Mouse (Mus musculus) MEL (cell line): Measurements from ENCODE around the gene Tmem203. TPM values are rescaled to one million over a fixed set of nuclear protein-coding genes. Genes with fewer than 3 reads are reported as not detected.

Experiments
- DNase-seq: peaks from one replicate; pipeline ENCODE4 v3.0.0; 2011; ENCODE audit warnings: low read depth, low spot score
- H3K27ac ChIP-seq: 2 replicates; pipeline ENCODE4 v1.5.1; 2012; ENCODE audit warnings: low read depth, mild to moderate bottlenecking, control low read depth, low read length, moderate library complexity; ENCODE audit not compliant: control insufficient read depth
- H3K27me3 ChIP-seq, 2 experiments: fragments of 150-350 bp in 1 of 2; sonication (generic) in 1 of 2; 2 replicates each; pipeline ENCODE4 v1.6.1; 2012; ENCODE audit warnings: low read length in 2 of 2, mild to moderate bottlenecking in 2 of 2, improper control_type of control experiment in 1 of 2, moderate library complexity in 1 of 2; ENCODE audit not compliant: insufficient read depth in 2 of 2, control insufficient read depth in 1 of 2
- H3K36me3 ChIP-seq, 2 experiments: 2 replicates each; pipeline ENCODE4 v1.6.1; 2012 to 2014; ENCODE audit warnings: low read length in 2 of 2, improper control_type of control experiment in 1 of 2, inconsistent platforms in 1 of 2, mild to moderate bottlenecking in 1 of 2; ENCODE audit not compliant: insufficient read depth in 2 of 2, control insufficient read depth in 1 of 2
- H3K4me1 ChIP-seq, 2 experiments: fragments of 150-350 bp in 1 of 2; sonication (generic) in 1 of 2; 2 replicates each; pipeline ENCODE4 v1.6.1; 2012; ENCODE audit warnings: low read length in 2 of 2, improper control_type of control experiment in 1 of 2, mild to moderate bottlenecking in 1 of 2; ENCODE audit not compliant: insufficient read depth in 2 of 2, control insufficient read depth in 1 of 2
- H3K4me3 ChIP-seq, 2 experiments: fragments of 150-350 bp in 1 of 2; sonication (generic) in 1 of 2; 2 replicates each; pipeline ENCODE4 v1.5.1; 2012; ENCODE audit warnings: low read depth in 2 of 2, low read length in 2 of 2, mild to moderate bottlenecking in 2 of 2, moderate library complexity in 2 of 2, control low read depth in 1 of 2, improper control_type of control experiment in 1 of 2; ENCODE audit not compliant: control insufficient read depth in 1 of 2, insufficient read depth in 1 of 2
- H3K79me2 ChIP-seq: 2 replicates; pipeline ENCODE4 v1.6.1; 2012; ENCODE audit warnings: mild to moderate bottlenecking, low read length, moderate library complexity; ENCODE audit not compliant: control insufficient read depth, poor library complexity, insufficient read depth
- H3K9ac ChIP-seq: 2 replicates; pipeline ENCODE4 v1.6.1; 2012; ENCODE audit warnings: low read depth, mild to moderate bottlenecking, control low read depth, low read length, moderate library complexity; ENCODE audit not compliant: control insufficient read depth, poor library complexity, severe bottlenecking
- H3K9me3 ChIP-seq: fragments of 150-350 bp; sonication (generic); replicated peaks from 2 replicates; pipeline ENCODE4 v1.6.1; 2012; ENCODE audit warnings: mild to moderate bottlenecking, low read length, improper control_type of control experiment, moderate library complexity; ENCODE audit not compliant: insufficient read depth
- BHLHE40 ChIP-seq: IDR thresholded peaks from 2 replicates; pipeline ENCODE4 v1.6.1; 2012; ENCODE audit warnings: low read depth, mild to moderate bottlenecking, inconsistent platforms, low read length, improper control_type of control experiment, borderline replicate concordance
- CHD1 ChIP-seq: IDR thresholded peaks from 2 replicates; pipeline ENCODE4 v1.6.1; 2012; ENCODE audit warnings: low read depth, mild to moderate bottlenecking, inconsistent platforms, low read length, improper control_type of control experiment
- CHD2 ChIP-seq: IDR thresholded peaks from 2 replicates; pipeline ENCODE4 v1.6.1; 2011; ENCODE audit warnings: low read length, improper control_type of control experiment
- E2F4 ChIP-seq: IDR thresholded peaks from 2 replicates; pipeline ENCODE4 v1.6.1; 2011; ENCODE audit warnings: low read depth, low read length, improper control_type of control experiment, borderline replicate concordance
- ETS1 ChIP-seq: IDR thresholded peaks from 2 replicates; pipeline ENCODE4 v1.6.1; 2012; ENCODE audit warnings: low read depth, mild to moderate bottlenecking, inconsistent platforms, low read length, improper control_type of control experiment, moderate library complexity
- GABPA ChIP-seq: IDR thresholded peaks from 2 replicates; pipeline ENCODE4 v1.6.1; 2012; ENCODE audit warnings: low read depth, mild to moderate bottlenecking, inconsistent platforms, low read length, improper control_type of control experiment, moderate library complexity
- JUND ChIP-seq: IDR thresholded peaks from 2 replicates; pipeline ENCODE4 v1.6.1; 2011; ENCODE audit warnings: low read depth, mild to moderate bottlenecking, improper control_type of control experiment, low read length
- KAT2A ChIP-seq: conservative IDR thresholded peaks from 2 replicates; pipeline ENCODE4 v1.6.1; 2012; ENCODE audit warnings: low read depth, low read length, improper control_type of control experiment, inconsistent platforms
- MAFK ChIP-seq: IDR thresholded peaks from 2 replicates; pipeline ENCODE4 v1.6.1; 2011; ENCODE audit warnings: low read depth, mild to moderate bottlenecking, low read length, improper control_type of control experiment, borderline replicate concordance
- MEF2A ChIP-seq: IDR thresholded peaks from 2 replicates; pipeline ENCODE4 v1.6.1; 2014; ENCODE audit warnings: low read depth, mild to moderate bottlenecking, inconsistent platforms, low read length, improper control_type of control experiment; ENCODE audit not compliant: poor library complexity, insufficient replicate concordance, severe bottlenecking; ENCODE audit errors: extremely low read depth
- MXI1 ChIP-seq: IDR thresholded peaks from 2 replicates; pipeline ENCODE4 v1.6.1; 2011; ENCODE audit warnings: mild to moderate bottlenecking, low read depth, low read length, improper control_type of control experiment
- MYC ChIP-seq: IDR thresholded peaks from 2 replicates; pipeline ENCODE4 v1.6.1; 2011; ENCODE audit warnings: low read depth, mild to moderate bottlenecking, low read length, improper control_type of control experiment, moderate library complexity
- NELFE ChIP-seq: IDR thresholded peaks from 2 replicates; pipeline ENCODE4 v1.6.1; 2011; ENCODE audit warnings: low read depth, low read length, improper control_type of control experiment
- POLR2A ChIP-seq, 2 experiments: IDR thresholded peaks; 2 replicates each; pipeline ENCODE4 v1.6.1; 2011 to 2012; ENCODE audit warnings: low read length in 2 of 2, mild to moderate bottlenecking in 2 of 2, control low read depth in 1 of 2, improper control_type of control experiment in 1 of 2, low read depth in 1 of 2, moderate library complexity in 1 of 2; ENCODE audit not compliant: control insufficient read depth in 1 of 2, insufficient read depth in 1 of 2, poor library complexity in 1 of 2
- POLR2AphosphoS2 ChIP-seq: IDR thresholded peaks from 2 replicates; pipeline ENCODE4 v1.6.1; 2011; ENCODE audit warnings: low read length, improper control_type of control experiment
- POLR2AphosphoS5 ChIP-seq: IDR thresholded peaks from 2 replicates; pipeline ENCODE4 v1.6.1; 2012; ENCODE audit warnings: low read depth, borderline replicate concordance, mild to moderate bottlenecking, inconsistent platforms, low read length, moderate library complexity, mixed read lengths
- RAD21 ChIP-seq: IDR thresholded peaks from 2 replicates; pipeline ENCODE4 v1.6.1; 2011; ENCODE audit warnings: mild to moderate bottlenecking, low read depth, low read length, improper control_type of control experiment
- SMC3 ChIP-seq: IDR thresholded peaks from 2 replicates; pipeline ENCODE4 v1.6.1; 2011; ENCODE audit warnings: low read depth, low read length, improper control_type of control experiment
- TAL1 ChIP-seq: IDR thresholded peaks from 2 replicates; pipeline ENCODE4 v1.6.1; 2012; ENCODE audit warnings: mild to moderate bottlenecking, inconsistent platforms, low read length, moderate library complexity, mixed read lengths
- USF1 ChIP-seq: IDR thresholded peaks from 2 replicates; pipeline ENCODE4 v1.6.1; 2014; ENCODE audit warnings: low read depth, mild to moderate bottlenecking, inconsistent platforms, low read length, improper control_type of control experiment, moderate library complexity
- polyA plus RNA-seq, 2 experiments: library from polyadenylated mRNA; stranded (reverse) in 1 of 2; unstranded in 1 of 2; fragments of >175 nt in 1 of 2; fragments of >200 nt in 1 of 2; gene quantifications; 2 replicates each; pipeline versions ENCODE4 v1.2.1 to v1.2.4; 2012; ENCODE audit warnings: low replicate concordance in 2 of 2, low read depth in 1 of 2; ENCODE audit not compliant: insufficient read length in 2 of 2, insufficient read depth in 1 of 2, missing spikeins in 1 of 2
- total RNA-seq: library from RNA; depleted of rRNA; stranded (reverse); fragments of 300-350 nt; gene quantifications from 2 replicates; pipeline ENCODE4 v1.2.3, GENCODE M21; 2012

The Tmem203 gene
- total and polyA plus RNA-seq, 3 experiments = 8.4 to 17.0 TPM; not detected in 1

- no peak for DNase-seq
- H3K4me1 ChIP-seq = peaks cover 6 to 26% of the 10 kb centered on the region in 2 experiments
Measured at GRCm38 (mm10) chr2:25234551-25235220, 20.6 kb upstream of the Tmem203 start.

GRCm38 (mm10) chr2:25236614-25237013, 18.6 kb upstream of the Tmem203 start, which contains the start of gene Rnf224:
Gene Rnf224 (minus strand): TSS chr2:25236787.
- Histone ChIP-seq H3K9me3 (no peaks in the 10 kb centered on the region), H3K9ac (no peak within 1 kb of the TSS)

More at GRCm38 (mm10) chr2:25234551-25235220, 20.6 kb upstream of the Tmem203 start:
- Histone ChIP-seq H3K9me3 (no peaks in the 10 kb centered on the region), H3K79me2 (no peaks in the 10 kb centered on the region), H3K27ac (no peak overlapping the region)
- TF ChIP-seq BHLHE40 = no peak
- TF ChIP-seq, all 39 proteins: peak for 0
- Histone ChIP-seq H3K9ac (no peak overlapping the region), H3K36me3 (peaks cover 0 to 6% of the 10 kb centered on the region in 2 experiments; a peak in 2 of 4 replicates), H3K4me3 (no peak overlapping the region), H3K27me3 (no peaks in the 10 kb centered on the region)

GRCm38 (mm10) chr2:25237522-25237921, 17.7 kb upstream of the Tmem203 start:
- Histone ChIP-seq H3K36me3 (peaks cover 0 to 6% of the 10 kb centered on the region in 2 experiments; a peak in 2 of 4 replicates), H3K79me2 (no peaks in the 10 kb centered on the region; the same call in 1 of the 2 replicates), H3K4me1 (peaks cover 6 to 35% of the 10 kb centered on the region in 2 experiments), H3K9ac (no peak overlapping the region), H3K4me3 (no peak overlapping the region), H3K27me3 (no peaks in the 10 kb centered on the region), H3K27ac (no peak overlapping the region), H3K9me3 (no peaks in the 10 kb centered on the region)
- TF ChIP-seq MYC = no peak
- TF ChIP-seq GABPA = no peak
- no peak for TF ChIP-seq CHD2
- no peak for TF ChIP-seq POLR2AphosphoS5
- no peak for TF ChIP-seq MXI1
- no peak for TF ChIP-seq TAL1
- no peak for TF ChIP-seq USF1
- no peak for TF ChIP-seq RAD21
- no peak for TF ChIP-seq MEF2A
- no peak for TF ChIP-seq ETS1
- TF ChIP-seq POLR2AphosphoS2 = no peak
- TF ChIP-seq MAFK = no peak
- no peak for TF ChIP-seq CHD1
- TF ChIP-seq NELFE = no peak
- TF ChIP-seq KAT2A = no peak
- TF ChIP-seq E2F4 = no peak
- TF ChIP-seq JUND = no peak
- DNase-seq = no peak

More at GRCm38 (mm10) chr2:25236614-25237013, 18.6 kb upstream of the Tmem203 start, which contains the start of gene Rnf224:
- H3K36me3 ChIP-seq = peaks cover 0 to 6% of the 10 kb centered on the region in 2 experiments; a peak in 2 of 4 replicates
- no peaks in the 10 kb centered on the region for H3K27me3 ChIP-seq
- DNase-seq = no peak
- TF ChIP-seq SMC3 = no peak
- TF ChIP-seq GABPA = no peak
- no peak for TF ChIP-seq POLR2A (IDR thresholded peaks at IDR 0.05; ENCODE audit: control insufficient read depth in 1 of 2, insufficient read depth in 1 of 2, low read depth in 1 of 2, low read length in 2 of 2, poor library complexity in 1 of 2)
- H3K4me1 ChIP-seq = peaks cover 6 to 33% of the 10 kb centered on the region in 2 experiments
- H3K4me3 ChIP-seq = no peak within 1 kb of the TSS
- H3K27ac ChIP-seq = no peak within 1 kb of the TSS
- H3K79me2 ChIP-seq = no peaks in the 10 kb centered on the region; the same call in 1 of the 2 replicates
